Mouse (Mus musculus): ENCODE results near the gene Fndc11. TPM values are rescaled to one million over a fixed set of nuclear protein-coding genes. Genes with fewer than 3 reads are reported as not detected.
"Not testable (repeated sequence)": the region's sequence is repeated elsewhere in the genome, so short reads cannot be mapped to it uniquely, and the experiment has no call there.

Fndc11 gene
- total and polyA plus RNA-seq, 3 experiments, result not detected

- Histone ChIP-seq H3K27me3 (ENCODE audit: control insufficient read depth in 1 of 2, insufficient read depth in 2 of 2, low read length in 2 of 2) (peaks cover 2 to 5% of the 10 kb centered on the region in 2 experiments; a peak in 3 of 4 replicates), H3K4me1 (ENCODE audit: control insufficient read depth in 1 of 2, insufficient read depth in 2 of 2, low read length in 2 of 2) (no peaks in the 10 kb centered on the region; a peak in 1 of 4 replicates), H3K9me3 (replicated peaks; ENCODE audit: insufficient read depth, low read length) (no peaks in the 10 kb centered on the region), H3K27ac (ENCODE audit: control insufficient read depth, low read depth, low read length) (no peak overlapping the region), H3K9ac (ENCODE audit: control insufficient read depth, low read depth, low read length, poor library complexity, severe bottlenecking) (no peak overlapping the region), H3K79me2 (ENCODE audit: control insufficient read depth, insufficient read depth, low read length, poor library complexity) (no peaks in the 10 kb centered on the region; the same call in 1 of the 2 replicates), H3K4me3 (ENCODE audit: control insufficient read depth in 1 of 2, insufficient read depth in 1 of 2, low read depth in 2 of 2, low read length in 2 of 2) (no peak overlapping the region), H3K36me3 (ENCODE audit: control insufficient read depth in 1 of 2, insufficient read depth in 2 of 2, low read length in 2 of 2) (no peaks in the 10 kb centered on the region)
- no peak for DNase-seq (ENCODE audit: low read depth, low spot score)
- TF ChIP-seq ZMIZ1 (IDR thresholded peaks at IDR 0.05; ENCODE audit: low read depth, low read length) (no peak), KAT2A (conservative IDR thresholded peaks at IDR 0.05; ENCODE audit: low read depth, low read length) (no peak), TAL1 (IDR thresholded peaks at IDR 0.05; ENCODE audit: low read length) (no peak), RAD21 (IDR thresholded peaks at IDR 0.05; ENCODE audit: low read depth, low read length) (no peak), MAZ (IDR thresholded peaks at IDR 0.05; ENCODE audit: low read depth, low read length) (no peak), NRF1 (IDR thresholded peaks at IDR 0.05; ENCODE audit: insufficient read depth, low read depth, low read length, poor library complexity, severe bottlenecking) (no peak), GABPA (IDR thresholded peaks at IDR 0.05; ENCODE audit: low read depth, low read length) (no peak), ZNF384 (IDR thresholded peaks at IDR 0.05; ENCODE audit: low read depth, low read length) (no peak), RCOR1 (IDR thresholded peaks at IDR 0.05; ENCODE audit: low read depth, low read length) (no peak), ETS1 (IDR thresholded peaks at IDR 0.05; ENCODE audit: low read depth, low read length) (no peak), MEF2A (IDR thresholded peaks at IDR 0.05; ENCODE audit: extremely low read depth, insufficient replicate concordance, low read depth, low read length, poor library complexity, severe bottlenecking) (no peak), CHD2 (IDR thresholded peaks at IDR 0.05; ENCODE audit: low read length) (no peak), MAFK (IDR thresholded peaks at IDR 0.05; ENCODE audit: borderline replicate concordance, low read depth, low read length) (no peak)
Observed at GRCm38 (mm10) chr2:181189321-181189720, 30.5 kb upstream of the Fndc11 start.

- H3K4me1 ChIP-seq (ENCODE audit: control insufficient read depth in 1 of 2, insufficient read depth in 2 of 2, low read length in 2 of 2); H3K4me3 ChIP-seq (ENCODE audit: control insufficient read depth in 1 of 2, insufficient read depth in 1 of 2, low read depth in 2 of 2, low read length in 2 of 2); DNase-seq (ENCODE audit: low read depth, low spot score); H3K27me3 ChIP-seq (ENCODE audit: control insufficient read depth in 1 of 2, insufficient read depth in 2 of 2, low read length in 2 of 2); H3K9ac ChIP-seq (ENCODE audit: control insufficient read depth, low read depth, low read length, poor library complexity, severe bottlenecking); H3K36me3 ChIP-seq (ENCODE audit: control insufficient read depth in 1 of 2, insufficient read depth in 2 of 2, low read length in 2 of 2); H3K9me3 ChIP-seq (replicated peaks; ENCODE audit: insufficient read depth, low read length); H3K27ac ChIP-seq (ENCODE audit: control insufficient read depth, low read depth, low read length); H3K79me2 ChIP-seq (ENCODE audit: control insufficient read depth, insufficient read depth, low read length, poor library complexity): not testable (repeated sequence)
Observed at GRCm38 (mm10) chr2:181191385-181191784, 28.4 kb upstream of the Fndc11 start.

- no peak overlapping the region for H3K9ac ChIP-seq (ENCODE audit: control insufficient read depth, low read depth, low read length, poor library complexity, severe bottlenecking)
- TF ChIP-seq KAT2A (conservative IDR thresholded peaks at IDR 0.05; ENCODE audit: low read depth, low read length) (no peak), TBP (IDR thresholded peaks at IDR 0.05; ENCODE audit: low read depth, low read length) (peak; percentile 78), ETS1 (IDR thresholded peaks at IDR 0.05; ENCODE audit: low read depth, low read length) (no peak), JUND (IDR thresholded peaks at IDR 0.05; ENCODE audit: low read depth, low read length) (no peak), EP300 (IDR thresholded peaks at IDR 0.05; ENCODE audit: low read depth in 1 of 2, low read length in 2 of 2) (no peak)
- no peak overlapping the region for H3K27ac ChIP-seq (ENCODE audit: control insufficient read depth, low read depth, low read length)
- H3K4me3 ChIP-seq (ENCODE audit: control insufficient read depth in 1 of 2, insufficient read depth in 1 of 2, low read depth in 2 of 2, low read length in 2 of 2), result no peak overlapping the region
- H3K27me3 ChIP-seq (ENCODE audit: control insufficient read depth in 1 of 2, insufficient read depth in 2 of 2, low read length in 2 of 2), result peaks cover 5 to 6% of the 10 kb centered on the region in 2 experiments; a peak in 3 of 4 replicates
- H3K4me1 ChIP-seq (ENCODE audit: control insufficient read depth in 1 of 2, insufficient read depth in 2 of 2, low read length in 2 of 2), result no peaks in the 10 kb centered on the region
- no peaks in the 10 kb centered on the region for H3K36me3 ChIP-seq (ENCODE audit: control insufficient read depth in 1 of 2, insufficient read depth in 2 of 2, low read length in 2 of 2)
- no peak for DNase-seq (ENCODE audit: low read depth, low spot score)
- H3K9me3 ChIP-seq (replicated peaks; ENCODE audit: insufficient read depth, low read length), result no peaks in the 10 kb centered on the region
- no peaks in the 10 kb centered on the region; the same call in 1 of the 2 replicates for H3K79me2 ChIP-seq (ENCODE audit: control insufficient read depth, insufficient read depth, low read length, poor library complexity)
Observed at GRCm38 (mm10) chr2:181191936-181192335, 27.9 kb upstream of the Fndc11 start.

All from MEL (cell line).